Mouse (Mus musculus) liver, embryonic 18 days (tissue): ENCODE data around the gene Utp15. TPM values are rescaled to one million over a fixed set of nuclear protein-coding genes. Genes with fewer than 3 reads are reported as not detected.

Source experiments
- polyA plus RNA-seq: library from polyadenylated mRNA; depleted of rRNA; stranded (reverse); fragments of >200 nt; gene quantifications from 2 replicates; pipeline ENCODE4 v1.2.3, GENCODE M21; 2012; rRNA removed

Utp15 gene
- 4.2 TPM in 2 replicates for polyA plus RNA-seq

GRCm38 (mm10) chr13:98262636-98263457 is at the start of gene Utp15, which contains the start of gene Ankra2:
Gene Utp15, minus strand, starts transcription at chr13:98263041.
Gene Ankra2, plus strand, starts transcription at chr13:98263074.

GRCm38 (mm10) chr13:98279686-98280085 is 16.8 kb upstream of the Utp15 start, which contains the start of gene Gm21976:
Gene Gm21976, plus strand, starts transcription at chr13:98279887.

GRCm38 (mm10) chr13:98205771-98206545 is 56.9 kb downstream of the Utp15 start, which contains the start of gene Arhgef28:
Gene Arhgef28, minus strand, starts transcription at chr13:98206439.

Other genes with a start within 250 kb of the Utp15 start
- 0.52 and 0.65 TPM in 2 replicates for gene Arhgef28, start 56.6 kb downstream of the Utp15 start, polyA plus RNA-seq
- gene Ankra2, start within 50 bp of the Utp15 start, polyA plus RNA-seq = 10.4 and 11.0 TPM in 2 replicates
- not detected in 2 replicates for gene Gm21976, start 16.8 kb upstream of the Utp15 start, polyA plus RNA-seq
- gene Btf3, start 54.0 kb upstream of the Utp15 start, polyA plus RNA-seq = 237 and 257 TPM in 2 replicates
- not detected in 2 replicates for gene Foxd1, start 91.2 kb upstream of the Utp15 start, polyA plus RNA-seq
- 0.81 and 1.6 TPM in 2 replicates for gene Gm10320, start 229.0 kb upstream of the Utp15 start, polyA plus RNA-seq